Mouse (Mus musculus): ENCODE measurements at regions not wholly inside any gene's neighbourhood (a gene's known extent, or its start where the extent isn't known, plus 50 kb on each side); places are given as distances from the start of the nearest gene placed in this dataset.
"Not testable (repeated sequence)": the region's sequence is repeated elsewhere in the genome, so short reads cannot be mapped to it uniquely, and the experiment has no call there.

DNA sequence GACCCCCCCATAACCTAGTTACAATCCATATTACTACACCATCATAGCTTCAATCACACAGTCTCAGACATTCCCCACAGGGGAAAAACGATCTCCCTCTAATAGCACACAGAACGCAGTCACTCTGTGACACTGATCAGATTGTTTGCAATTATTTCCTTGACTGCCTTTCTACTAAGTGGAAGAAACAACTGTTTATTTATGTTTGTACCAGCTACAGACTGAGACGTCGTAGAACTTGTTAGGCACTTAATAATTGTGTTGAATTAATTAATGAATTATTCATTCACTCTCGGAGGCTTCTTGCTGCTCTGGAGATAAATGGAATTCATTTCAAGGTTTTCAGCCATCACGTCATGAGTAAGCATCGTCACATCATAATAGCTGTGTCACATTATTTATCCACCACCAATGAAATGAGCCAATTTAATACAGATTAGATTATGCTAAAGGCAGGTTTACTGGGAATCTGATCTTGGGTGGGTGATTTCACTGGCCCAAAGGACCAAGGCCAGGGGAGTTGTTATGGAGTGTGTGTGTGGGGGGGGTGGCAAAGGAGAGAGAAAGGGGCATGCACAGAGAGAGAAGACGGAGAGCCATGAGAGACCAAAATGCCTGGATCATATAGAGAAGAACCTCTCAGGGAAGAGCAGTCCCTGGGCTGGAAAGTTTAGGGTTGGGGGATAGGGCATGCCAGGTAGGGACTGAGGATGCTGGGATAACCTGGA is 355.7 kb upstream of the Zwint start:
- no peak for DNase-seq

DNA sequence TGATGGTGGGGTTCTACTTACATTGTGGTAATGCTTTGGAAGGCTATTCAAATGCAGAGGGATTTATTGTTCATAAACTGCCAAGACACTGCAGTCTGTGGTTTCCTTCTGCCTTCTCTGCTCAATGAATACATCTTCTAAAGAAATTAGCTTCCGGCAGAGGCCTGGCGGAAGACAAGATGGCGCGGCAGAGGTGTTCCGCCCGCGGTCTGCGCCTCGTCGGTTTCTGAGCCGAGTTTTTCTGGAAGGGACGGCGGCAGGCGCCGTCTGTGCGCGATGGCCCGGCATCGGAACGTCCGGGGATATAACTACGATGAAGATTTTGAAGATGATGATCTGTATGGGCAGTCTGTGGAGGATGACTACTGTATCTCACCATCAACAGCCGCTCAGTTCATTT is 345.6 kb upstream of the Zwint start:
- not testable (repeated sequence) for DNase-seq

DNA sequence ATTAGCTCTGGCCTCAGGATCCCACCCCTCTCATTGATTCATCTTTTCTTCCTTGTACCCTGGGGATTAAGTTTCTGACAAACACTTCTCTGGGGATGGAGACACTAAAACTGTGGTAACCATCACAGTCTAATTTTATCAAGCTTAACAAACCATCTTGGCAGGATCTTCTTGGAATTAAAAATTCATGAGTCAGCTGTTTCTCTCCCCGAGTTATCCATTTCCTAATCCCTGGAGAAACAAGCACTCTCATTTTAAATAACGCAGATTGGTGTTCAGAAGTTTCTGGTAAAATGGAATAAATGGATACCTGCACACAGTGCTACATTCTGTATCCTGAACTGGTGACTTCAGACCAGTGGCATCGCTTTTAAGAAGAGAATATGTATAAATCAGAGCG is 336.3 kb upstream of the Zwint start:
- DNase-seq = no peak

- no peak for DNase-seq
Measured at GRCm38 (mm10) chr10:72320307-72320706, 334.3 kb upstream of the Zwint start.

- DNase-seq = no peak
Measured at GRCm38 (mm10) chr10:72326624-72327023, 328.0 kb upstream of the Zwint start.

DNA sequence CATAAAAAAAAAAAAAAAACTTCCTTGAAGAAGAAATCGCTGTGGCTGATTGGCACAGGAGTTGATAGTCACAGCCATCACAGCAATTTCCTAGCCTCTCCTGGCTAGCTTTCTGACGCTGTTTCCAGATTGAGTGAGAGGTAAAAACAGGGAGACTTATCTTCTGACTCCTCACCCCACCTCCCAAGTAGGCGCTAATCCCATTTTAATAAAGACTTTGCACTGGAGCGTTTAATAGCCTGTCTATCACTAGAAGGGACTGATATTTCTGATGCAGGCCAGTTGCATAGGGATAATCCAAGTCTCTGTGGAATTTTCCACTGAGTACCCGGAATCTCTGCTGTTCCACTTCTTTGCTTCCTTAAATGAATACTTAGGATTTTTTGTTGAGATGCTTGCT is 307.4 kb upstream of the Zwint start:
- DNase-seq = no peak

DNA sequence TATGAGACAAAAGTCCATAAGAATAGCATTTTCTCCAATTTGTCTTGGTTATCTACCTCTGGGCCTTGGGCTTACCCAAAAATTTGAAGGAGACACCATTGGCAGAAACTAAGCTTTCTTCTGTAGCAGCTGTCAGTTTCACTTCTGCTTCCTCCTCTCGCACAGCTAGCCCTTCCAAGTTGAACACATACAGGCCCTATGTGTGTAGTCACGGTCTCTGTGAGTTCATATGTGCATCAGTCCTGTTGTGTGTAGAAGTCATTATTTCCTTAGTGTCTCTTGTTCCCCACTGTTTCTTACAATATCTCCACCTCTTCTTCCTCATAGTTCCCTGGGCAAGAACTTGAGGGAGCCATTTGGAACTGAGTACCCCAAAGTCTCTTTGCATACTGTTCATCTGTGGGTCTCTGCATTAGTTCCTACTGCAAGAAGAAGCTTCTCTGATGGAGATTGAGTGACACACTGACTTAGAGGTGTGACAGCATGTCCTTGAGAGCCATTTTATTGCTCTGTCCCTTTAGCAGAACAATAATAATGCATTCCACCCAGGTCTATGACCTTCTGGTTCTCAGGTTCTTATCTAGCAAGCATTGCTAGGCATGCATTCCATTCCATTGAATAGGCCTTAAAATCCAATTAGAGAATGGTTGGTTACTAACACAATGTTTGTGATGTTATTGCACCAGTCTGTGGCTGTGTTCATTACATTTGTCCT is 306.5 kb upstream of the Zwint start:
- no peak for DNase-seq

DNA sequence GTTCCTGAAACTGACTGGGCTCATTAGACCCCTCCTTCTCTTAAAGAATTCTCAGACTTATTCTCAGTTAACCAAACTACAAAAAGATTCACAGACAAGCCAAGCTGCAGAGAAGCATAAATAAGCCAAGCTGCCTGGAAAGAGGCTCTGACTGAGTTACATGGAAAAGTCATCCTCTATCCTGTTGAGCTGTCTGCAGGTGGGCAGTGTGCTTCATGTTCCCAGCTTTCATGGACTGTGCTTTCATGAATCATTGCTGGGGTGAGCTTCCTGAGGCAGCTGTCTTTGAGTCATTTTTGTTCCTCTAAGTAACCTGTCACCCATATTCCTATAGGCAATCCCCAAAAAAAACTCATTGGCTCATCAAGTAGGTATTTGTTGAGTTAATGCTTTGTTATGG is 301.8 kb upstream of the Zwint start:
- DNase-seq = no peak

GRCm38 (mm10) chr10:72353515-72353914 is 301.1 kb upstream of the Zwint start:
- DNase-seq = no peak

DNA sequence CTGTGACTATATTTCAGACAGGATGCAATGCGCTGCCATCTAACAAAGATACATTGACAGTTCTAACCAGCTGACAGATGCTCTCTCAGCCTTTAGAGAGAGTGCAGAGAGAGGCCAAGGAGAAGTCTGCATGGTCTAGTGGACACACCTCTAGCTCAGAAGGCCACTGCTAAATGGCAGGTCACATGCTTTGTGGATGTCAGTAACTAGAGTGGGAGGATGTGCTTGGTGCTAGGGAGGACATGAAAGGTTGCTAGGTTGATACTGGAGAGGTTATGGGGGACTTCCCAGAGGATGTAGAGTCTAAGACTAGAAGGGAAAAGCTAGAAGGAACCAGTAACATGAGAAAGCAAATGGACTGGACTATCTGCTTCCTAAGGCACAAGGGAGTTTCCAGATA is 271.3 kb upstream of the Zwint start:
- DNase-seq = no peak

- no peak for DNase-seq
Measured at GRCm38 (mm10) chr10:72384826-72385225, 269.8 kb upstream of the Zwint start.

DNA sequence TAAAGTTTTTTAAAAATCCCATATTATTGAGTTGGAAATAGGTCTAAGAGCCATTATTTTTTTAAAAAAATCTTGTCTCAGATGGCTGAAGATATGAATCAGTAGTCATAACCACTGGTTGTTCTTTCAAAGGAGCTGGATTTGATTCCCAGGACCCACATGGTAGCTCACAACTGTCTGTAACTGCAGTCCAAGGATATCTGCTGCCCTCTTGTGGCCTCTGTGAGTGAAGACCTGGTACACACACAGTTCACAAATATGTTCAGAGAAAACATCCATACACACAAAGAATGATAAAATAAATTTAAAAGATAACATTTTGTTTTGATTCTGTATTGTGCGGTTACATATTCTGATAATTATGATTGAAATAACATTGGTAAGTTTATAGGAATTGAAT is 263.2 kb upstream of the Zwint start:
- peak in 1 of 2 experiments; percentile 30 for DNase-seq

- DNase-seq = no peak
Measured at GRCm38 (mm10) chr10:72393279-72394041, 261.2 kb upstream of the Zwint start.

- DNase-seq = no peak
Measured at GRCm38 (mm10) chr10:72394367-72394766, 260.3 kb upstream of the Zwint start.

DNA sequence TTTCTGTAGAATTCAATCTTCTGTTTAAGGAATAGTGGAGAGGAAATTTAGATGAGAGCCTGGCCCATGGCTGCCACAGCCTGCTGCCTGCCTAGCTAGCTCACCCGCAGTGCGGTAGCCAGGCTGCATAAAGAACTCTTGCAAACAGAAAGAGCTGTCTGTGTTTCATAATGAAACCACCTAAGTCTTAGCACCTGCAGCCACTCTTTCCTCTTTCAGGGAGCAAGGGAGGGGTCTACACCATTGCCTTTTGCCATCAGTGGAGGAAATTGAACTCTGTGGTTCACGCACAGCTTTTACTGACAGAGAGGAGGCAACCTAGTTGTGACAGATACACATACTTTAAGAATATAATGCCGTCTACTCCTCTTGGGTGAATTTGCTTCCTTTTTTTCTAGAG is 251.4 kb upstream of the Zwint start:
- no peak for DNase-seq

DNA sequence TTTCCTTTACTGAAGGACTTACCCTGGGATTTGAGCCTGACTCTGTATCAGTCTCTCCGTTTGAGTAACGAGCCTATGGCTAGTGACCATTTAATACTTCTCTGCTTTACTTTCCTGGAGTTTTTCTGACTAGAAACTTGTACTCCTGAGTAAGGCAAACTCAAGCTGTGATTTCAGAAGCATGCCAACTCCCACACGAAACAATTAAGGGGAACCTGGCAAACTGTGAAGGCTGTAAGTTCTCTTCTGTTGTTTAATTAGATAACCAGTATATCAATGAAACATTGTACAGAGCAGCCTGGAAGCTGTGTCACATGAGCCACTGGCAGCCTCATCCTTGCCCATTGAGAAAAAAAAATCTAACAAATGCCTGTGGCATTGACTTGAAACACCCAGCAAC is 244.3 kb upstream of the Zwint start:
- DNase-seq = no peak

DNA sequence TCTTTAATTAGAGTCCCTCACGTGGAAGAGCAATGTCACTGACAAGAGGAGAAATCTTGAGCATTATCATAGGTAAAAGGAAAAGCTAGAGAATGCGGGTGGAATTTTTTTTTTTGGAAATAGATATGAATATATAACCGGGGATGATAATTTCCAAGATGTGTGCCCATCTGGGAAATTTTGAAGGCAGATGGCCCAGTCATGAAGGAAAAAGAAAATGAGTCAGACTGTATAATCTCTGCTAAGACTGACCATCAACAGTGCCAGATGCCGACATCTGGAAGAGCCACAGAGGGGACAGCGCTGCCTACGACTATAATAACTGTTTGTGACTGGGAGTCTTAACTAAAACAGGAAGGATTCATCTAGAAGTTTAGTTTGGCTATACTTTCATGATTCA is 243.0 kb upstream of the Zwint start:
- DNase-seq = no peak

DNA sequence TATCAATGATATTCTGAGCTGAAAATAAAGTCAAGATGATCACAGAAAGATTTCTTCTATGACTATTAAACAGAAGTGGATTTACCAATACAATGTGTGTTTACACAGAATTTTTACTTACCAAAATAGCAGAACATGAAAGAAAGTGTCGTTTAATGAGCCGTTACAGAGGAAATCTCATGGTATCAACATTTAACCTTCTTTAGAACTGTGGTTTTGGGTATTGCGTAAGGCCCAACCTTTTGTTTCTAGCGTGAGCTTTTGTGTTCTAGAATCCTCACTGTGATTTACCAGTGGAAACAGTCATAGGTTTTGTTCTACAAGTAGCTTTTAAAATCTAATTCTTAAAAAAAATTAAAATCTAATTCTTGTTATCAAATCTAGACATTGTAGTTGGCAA is 200.0 kb upstream of the Zwint start:
- DNase-seq = no peak

DNA sequence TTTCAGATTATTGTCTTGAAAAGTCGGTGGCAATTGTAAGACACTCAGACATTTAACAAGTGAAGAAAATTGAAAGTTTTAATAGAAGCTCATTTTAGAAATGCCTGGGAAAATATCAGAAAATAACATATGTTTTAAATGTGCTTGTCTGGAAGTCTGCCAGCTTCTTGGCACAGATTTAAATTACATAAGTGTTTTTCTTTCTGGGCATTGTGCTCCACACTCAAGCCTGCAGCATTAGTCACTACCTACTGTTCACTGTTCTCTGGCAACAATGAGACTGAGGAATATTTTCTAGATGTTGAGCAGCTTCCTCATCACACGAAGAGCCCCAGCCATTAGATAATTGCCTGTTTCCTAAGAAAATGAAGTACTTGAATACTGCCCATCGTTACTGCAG is 170.3 kb upstream of the Zwint start:
- no peak for DNase-seq

- DNase-seq = no peak
Measured at GRCm38 (mm10) chr10:72532431-72532830, 122.2 kb upstream of the Zwint start.

DNA sequence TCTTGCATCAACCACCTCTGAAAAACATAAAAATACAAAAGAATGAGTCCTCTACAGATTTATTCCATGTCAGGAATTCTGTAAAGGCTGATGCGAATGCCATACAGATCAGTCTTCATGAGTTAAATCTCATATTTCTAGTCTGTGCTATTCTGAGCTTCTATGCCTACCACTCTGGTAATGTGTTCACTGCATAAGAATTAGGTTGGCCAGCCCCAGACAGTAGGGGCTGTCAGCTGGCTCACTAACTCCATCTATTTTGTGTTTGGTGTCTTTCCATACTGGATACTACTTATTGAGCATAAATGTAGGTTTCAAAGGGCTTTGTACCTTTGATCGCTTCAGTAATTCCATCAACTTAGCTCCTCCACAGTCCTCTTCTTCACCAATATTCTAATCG is 121.2 kb upstream of the Zwint start:
- no peak for DNase-seq

- DNase-seq = no peak
Measured at GRCm38 (mm10) chr10:72533859-72534258, 120.8 kb upstream of the Zwint start.

GRCm38 (mm10) chr10:72549564-72549963 is 105.1 kb upstream of the Zwint start:
- DNase-seq = no peak

GRCm38 (mm10) chr10:72551561-72551960 is 103.1 kb upstream of the Zwint start:
- no peak for DNase-seq

All from kidney, postnatal 25 days (tissue).